Mouse (Mus musculus) olfactory bulb, adult 2 months (tissue): Measurements from ENCODE around the gene Cacna1d.

Experiments
- CTCF ChIP-seq: fragments of 200-500 bp; IDR thresholded peaks from 2 replicates; pipeline ENCODE4 v1.5.1; 2012; ENCODE audit warnings: low read depth, mild to moderate bottlenecking, low read length, moderate library complexity; ENCODE audit not compliant: insufficient read depth
- POLR2A ChIP-seq: fragments of 200-500 bp; IDR thresholded peaks from 2 replicates; pipeline ENCODE4 v1.6.1; 2012; ENCODE audit warnings: mild to moderate bottlenecking, low read depth, low read length, moderate library complexity; ENCODE audit not compliant: insufficient read depth

GRCm38 (mm10) chr14:30429606-30430005 lies 61.6 kb downstream of the Cacna1d start:
- TF ChIP-seq POLR2A (no peak), CTCF (no peak)
